Mouse (Mus musculus) kidney, adult 2 months (tissue): ENCODE measurements around the gene Top1. TPM values are rescaled to one million over a fixed set of nuclear protein-coding genes. Genes with fewer than 3 reads are reported as not detected.

ENCODE experiments used
- DNase-seq: peaks from one replicate; pipeline ENCODE4 v3.0.0; 2021
- H3K27ac ChIP-seq: fragments of 200-500 bp; 2 replicates; pipeline ENCODE4 v1.5.1; 2012; ENCODE audit warnings: low read depth, low read length, control low read depth, inconsistent platforms; ENCODE audit not compliant: insufficient read depth
- H3K27me3 ChIP-seq: fragments of 200-500 bp; replicated peaks from 2 replicates; pipeline ENCODE4 v1.6.1; 2012; ENCODE audit warnings: mild to moderate bottlenecking, moderate library complexity, low read length, inconsistent platforms; ENCODE audit not compliant: control insufficient read depth, insufficient read depth
- H3K36me3 ChIP-seq: fragments of 200-500 bp; 2 replicates; pipeline ENCODE4 v1.6.1; 2012; ENCODE audit warnings: mild to moderate bottlenecking, moderate library complexity, low read length, inconsistent platforms; ENCODE audit not compliant: control insufficient read depth, insufficient read depth
- H3K4me1 ChIP-seq: fragments of 200-500 bp; 2 replicates; pipeline ENCODE4 v1.6.1; 2011; ENCODE audit warnings: low read length; ENCODE audit not compliant: control insufficient read depth, insufficient read depth
- H3K4me3 ChIP-seq: fragments of 200-500 bp; 2 replicates; pipeline ENCODE4 v1.5.1; 2011; ENCODE audit warnings: mild to moderate bottlenecking, low read depth, low read length, control low read depth; ENCODE audit not compliant: insufficient read depth
- CTCF ChIP-seq: fragments of 200-500 bp; conservative IDR thresholded peaks from 2 replicates; pipeline ENCODE4 v1.5.1; 2011; ENCODE audit warnings: low read depth, mild to moderate bottlenecking, control low read depth, low read length, moderate library complexity, mixed read lengths; ENCODE audit not compliant: insufficient read depth, insufficient read length
- POLR2A ChIP-seq: fragments of 200-500 bp; IDR thresholded peaks from one replicate; pipeline ENCODE4 v1.6.1; 2011; ENCODE audit warnings: low read depth, low read length, control low read depth
- WGBS: fragments of 180-500 bp; shearing (Covaris S2); methylation state at CpG from one replicate; pipeline ENCODE4 v1.1.7; 2018; 5-methylcytosine and 5-hydroxymethylcytosine counted together
- polyA plus RNA-seq: library from polyadenylated mRNA; depleted of rRNA; stranded (reverse); fragments of >200 nt; gene quantifications from 2 replicates; pipeline ENCODE4 v1.2.3, GENCODE M21; 2012

Top1 gene
- polyA plus RNA-seq, 1 experiment = 9.2 TPM

- 91% methylated on average over 2 of the region's 2 CpGs for WGBS
- DNase-seq = no peak
- no peak overlapping the region for H3K27ac ChIP-seq
- H3K27me3 ChIP-seq = no peaks in the 10 kb centered on the region
- H3K4me1 ChIP-seq = peaks cover 20% of the 10 kb centered on the region; the same call in 1 of the 2 replicates
- TF ChIP-seq CTCF (no peak), POLR2A (no peak)
- no peaks in the 10 kb centered on the region; the same call in 1 of the 2 replicates for H3K36me3 ChIP-seq
- H3K4me3 ChIP-seq = no peak overlapping the region
Observed at GRCm38 (mm10) chr2:160764386-160764785, 118.7 kb downstream of the Top1 start.

- 74% methylated on average over 3 of the region's 3 CpGs for WGBS
- H3K36me3 ChIP-seq = no peaks in the 10 kb centered on the region; the same call in 1 of the 2 replicates
- peaks cover 20% of the 10 kb centered on the region; the same call in 1 of the 2 replicates for H3K4me1 ChIP-seq
- H3K27ac ChIP-seq = no peak overlapping the region
- H3K4me3 ChIP-seq = no peak overlapping the region
- DNase-seq = no peak
- no peak for TF ChIP-seq CTCF
- TF ChIP-seq POLR2A = no peak
- no peaks in the 10 kb centered on the region for H3K27me3 ChIP-seq
Observed at GRCm38 (mm10) chr2:160765096-160765495, 119.4 kb downstream of the Top1 start.

GRCm38 (mm10) chr2:160766371-160766771, 120.7 kb downstream of the Top1 start:
- Histone ChIP-seq H3K27ac (peak overlapping the region; percentile 19; the same call in 1 of the 2 replicates), H3K36me3 (no peaks in the 10 kb centered on the region), H3K27me3 (no peaks in the 10 kb centered on the region), H3K4me3 (no peak overlapping the region), H3K4me1 (peaks cover 20% of the 10 kb centered on the region; the same call in 1 of the 2 replicates)
- WGBS = 48% methylated on average over 5 of the region's 5 CpGs
- peak; percentile 89 for DNase-seq
- no peak for TF ChIP-seq CTCF

DNA sequence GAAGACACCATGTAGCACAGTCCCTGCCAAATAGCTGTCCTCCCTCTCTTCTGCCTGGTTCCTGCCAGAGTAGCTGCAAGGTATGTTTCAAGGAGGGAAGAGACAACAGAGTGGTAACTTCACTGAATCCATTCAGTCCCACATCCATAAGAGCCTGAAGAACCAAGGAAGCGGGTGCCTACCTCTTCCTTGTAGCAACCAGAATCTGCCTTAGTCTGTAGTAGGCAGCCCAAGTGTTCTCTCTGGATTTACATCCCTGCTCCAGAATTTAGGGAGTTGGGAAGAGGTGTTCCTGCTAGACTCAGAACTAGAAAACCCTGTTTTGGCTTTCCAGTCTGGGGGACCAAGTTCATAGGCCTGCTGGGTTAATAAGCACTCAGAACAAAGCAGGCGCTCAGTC, 121.5 kb downstream of the Top1 start:
- WGBS = 92% methylated on average over 2 of the region's 2 CpGs
- H3K36me3 ChIP-seq = no peaks in the 10 kb centered on the region
- H3K27ac ChIP-seq = peak overlapping the region; percentile 7; the same call in 1 of the 2 replicates
- no peaks in the 10 kb centered on the region for H3K27me3 ChIP-seq
- DNase-seq = peak; percentile 34
- peaks cover 20% of the 10 kb centered on the region; the same call in 1 of the 2 replicates for H3K4me1 ChIP-seq
- TF ChIP-seq CTCF (no peak), POLR2A (no peak)
- H3K4me3 ChIP-seq = no peak overlapping the region

GRCm38 (mm10) chr2:160768097-160768695, 122.5 kb downstream of the Top1 start:
- DNase-seq = peak; percentile 35
- Histone ChIP-seq H3K4me3 (no peak overlapping the region), H3K27ac (no peak overlapping the region), H3K36me3 (no peaks in the 10 kb centered on the region), H3K27me3 (no peaks in the 10 kb centered on the region), H3K4me1 (peaks cover 17% of the 10 kb centered on the region; the same call in 1 of the 2 replicates)
- TF ChIP-seq CTCF (no peak), POLR2A (no peak)
- 65% methylated on average over 4 of the region's 4 CpGs for WGBS

- 93% methylated on average over 2 of the region's 2 CpGs for WGBS
Observed at GRCm38 (mm10) chr2:160768997-160769396, 123.3 kb downstream of the Top1 start.

GRCm38 (mm10) chr2:160770409-160770808, 124.7 kb downstream of the Top1 start:
- H3K27ac ChIP-seq = no peak overlapping the region
- TF ChIP-seq POLR2A = no peak
- no peak for TF ChIP-seq CTCF
- peaks cover 17% of the 10 kb centered on the region; the same call in 1 of the 2 replicates for H3K4me1 ChIP-seq
- H3K4me3 ChIP-seq = no peak overlapping the region
- peak; percentile 55 for DNase-seq
- H3K36me3 ChIP-seq = no peaks in the 10 kb centered on the region; the same call in none of the 2 replicates
- no peaks in the 10 kb centered on the region for H3K27me3 ChIP-seq

More at GRCm38 (mm10) chr2:160768997-160769396, 123.3 kb downstream of the Top1 start:
- no peak for DNase-seq
- no peak overlapping the region for H3K4me3 ChIP-seq
- no peaks in the 10 kb centered on the region for H3K36me3 ChIP-seq
- H3K4me1 ChIP-seq = peaks cover 17% of the 10 kb centered on the region; the same call in 1 of the 2 replicates
- TF ChIP-seq CTCF (no peak), POLR2A (no peak)
- no peaks in the 10 kb centered on the region for H3K27me3 ChIP-seq
- no peak overlapping the region for H3K27ac ChIP-seq
